Mouse (Mus musculus): Measurements from ENCODE around the gene Spata1. TPM values are rescaled to one million over a fixed set of nuclear protein-coding genes. Genes with fewer than 3 reads are reported as not detected.
A peak's percentile ranks its signal among the peaks of the same experiment; 100 is the strongest.

Spata1 gene
- total RNA-seq, 2 experiments from 2014 or later, result 2.7 to 3.6 TPM

DNA sequence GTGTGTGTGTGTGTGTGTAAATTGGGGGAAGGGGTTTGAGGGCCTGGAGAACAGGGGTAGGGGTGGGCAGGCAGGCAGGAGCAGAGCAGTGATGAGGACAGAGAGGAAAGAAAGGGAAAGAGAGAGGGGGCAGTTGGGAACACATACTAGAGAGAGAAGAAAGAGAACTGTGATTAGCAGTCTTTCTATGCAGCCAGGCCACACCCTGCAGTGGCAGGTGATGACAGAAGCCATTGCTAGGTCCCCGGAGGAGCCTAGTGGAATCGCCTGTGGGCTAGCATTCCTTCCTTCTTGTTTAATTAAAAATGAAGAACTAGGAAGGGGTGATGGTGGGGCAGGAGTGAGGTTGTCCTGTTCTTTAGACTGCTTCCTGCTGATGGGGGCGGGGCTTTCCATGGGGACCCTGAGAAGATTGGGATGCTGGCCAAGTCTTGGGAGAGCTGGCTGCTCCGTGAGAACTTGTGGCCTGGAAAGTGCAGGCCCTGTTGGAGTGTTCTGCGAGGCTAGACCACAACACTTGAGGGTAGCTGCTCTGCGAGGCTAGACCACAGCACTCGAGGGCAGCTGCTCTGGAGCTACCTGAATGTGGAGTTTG lies 75.2 kb downstream of the Spata1 start:
- no peak for DNase-seq
- intact Hi-C loops (cut with DNase I), result no loop called here

DNA sequence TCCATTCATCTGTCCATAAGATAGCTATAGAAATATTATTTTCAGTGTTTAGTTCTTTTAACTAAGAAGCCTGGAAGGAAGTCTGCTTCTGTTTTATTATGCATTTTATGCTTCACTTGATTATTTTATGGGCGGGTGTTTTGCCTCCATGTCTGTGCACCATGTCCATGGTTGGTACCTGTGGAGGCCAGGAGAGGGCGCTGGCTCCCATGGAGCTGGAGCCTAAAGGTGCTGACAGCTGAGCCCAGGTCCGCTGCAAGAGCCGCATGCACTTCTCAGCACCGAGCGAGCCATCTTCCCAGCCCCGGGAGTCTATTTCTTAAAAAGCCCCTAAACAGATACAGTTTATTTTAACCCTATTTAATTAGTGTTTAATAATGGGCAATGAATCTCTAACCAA lies 75.8 kb downstream of the Spata1 start:
- intact Hi-C loops (cut with DNase I), result no loop called here
- DNase-seq, result no peak

DNA sequence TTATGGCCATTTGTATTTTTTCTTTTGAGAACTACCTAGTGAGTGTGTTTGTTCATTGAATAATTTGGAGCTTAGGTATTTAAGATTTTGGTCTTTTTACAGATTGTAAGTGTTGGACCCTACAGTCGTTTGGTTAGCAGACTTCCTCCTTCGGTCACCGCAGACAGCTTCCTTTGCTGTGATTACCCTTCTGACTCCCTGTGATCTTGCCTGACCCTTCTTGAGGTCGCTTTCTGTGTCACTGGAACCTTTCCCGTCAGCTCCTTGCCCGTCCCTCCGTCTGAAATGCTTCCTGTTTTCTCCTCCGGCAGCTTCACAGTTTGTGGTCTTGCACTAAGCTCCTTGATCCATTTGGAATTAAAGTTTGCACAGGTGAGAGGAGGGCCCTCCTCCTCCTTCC lies 77.8 kb downstream of the Spata1 start:
- DNase-seq, result no peak
- intact Hi-C loops (cut with DNase I), result no loop called here

DNA sequence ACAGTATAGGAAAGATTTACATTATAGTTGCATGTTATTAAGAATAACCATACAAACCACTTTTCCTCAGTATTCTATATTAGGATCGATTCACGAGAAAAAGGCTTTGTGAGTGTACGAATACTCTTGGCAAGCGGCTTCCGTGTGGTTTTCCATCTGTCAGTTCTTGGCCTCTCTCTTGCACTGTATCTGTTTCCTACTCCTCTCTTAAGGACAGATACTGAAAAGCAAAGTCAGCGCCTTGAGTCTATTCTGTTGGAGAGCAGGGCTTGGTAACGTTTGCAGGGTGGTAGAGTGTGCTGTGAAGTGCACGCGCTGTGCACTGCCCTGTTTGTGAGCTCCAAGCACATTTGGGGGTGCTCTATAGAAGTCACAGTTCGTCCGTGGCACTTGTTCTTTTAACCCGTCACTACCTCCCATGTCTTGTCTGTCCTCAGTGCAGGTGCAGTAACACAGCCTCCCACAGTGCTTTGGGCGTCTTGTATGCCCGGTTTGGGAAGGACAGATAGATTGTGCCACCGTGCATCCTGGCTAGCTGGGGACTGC lies 79.5 kb downstream of the Spata1 start:
- no peak for DNase-seq
- intact Hi-C loops (cut with DNase I), result no loop called here

DNA sequence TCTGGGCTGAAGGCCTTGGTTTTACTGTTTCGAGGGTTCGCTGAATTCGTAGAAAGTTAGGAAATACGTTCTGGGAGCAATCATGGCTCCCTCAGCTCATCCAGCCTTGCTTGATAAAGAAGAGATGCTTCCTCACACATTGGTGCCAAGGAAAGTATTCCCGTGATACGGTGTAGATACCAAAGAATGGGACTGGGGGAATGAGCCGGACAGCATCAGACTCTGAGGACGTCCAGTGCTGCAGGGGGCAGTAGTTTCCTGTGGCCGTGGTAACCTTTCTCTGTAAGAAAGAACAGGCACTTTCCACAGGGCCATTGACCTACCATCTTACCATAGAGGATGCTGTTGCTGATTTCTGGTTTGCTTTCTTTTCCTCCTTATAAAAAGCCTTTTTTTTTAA lies 80.0 kb downstream of the Spata1 start:
- intact Hi-C loops (cut with DNase I), result no loop called here
- DNase-seq, result no peak

DNA sequence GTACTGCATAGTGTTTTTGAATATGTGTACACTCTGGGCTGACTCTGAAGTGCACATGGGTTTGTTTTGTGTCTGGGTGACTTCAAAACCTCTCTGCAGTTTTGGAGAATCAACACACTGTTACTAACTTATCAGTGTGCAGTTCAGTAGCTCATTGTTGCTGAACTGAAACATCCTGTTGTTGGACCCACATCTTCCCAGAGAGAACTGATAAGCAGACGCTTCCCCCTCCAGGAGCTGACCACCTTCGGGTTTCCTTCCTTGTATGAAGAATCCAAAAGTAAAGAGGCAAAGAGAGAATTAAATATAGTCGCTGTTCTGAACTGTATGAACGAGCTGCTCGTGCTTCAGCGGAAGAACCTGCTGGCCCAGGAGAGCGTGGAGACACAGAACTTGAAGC lies 80.7 kb downstream of the Spata1 start:
- intact Hi-C loops (cut with DNase I), result no loop called here

DNA sequence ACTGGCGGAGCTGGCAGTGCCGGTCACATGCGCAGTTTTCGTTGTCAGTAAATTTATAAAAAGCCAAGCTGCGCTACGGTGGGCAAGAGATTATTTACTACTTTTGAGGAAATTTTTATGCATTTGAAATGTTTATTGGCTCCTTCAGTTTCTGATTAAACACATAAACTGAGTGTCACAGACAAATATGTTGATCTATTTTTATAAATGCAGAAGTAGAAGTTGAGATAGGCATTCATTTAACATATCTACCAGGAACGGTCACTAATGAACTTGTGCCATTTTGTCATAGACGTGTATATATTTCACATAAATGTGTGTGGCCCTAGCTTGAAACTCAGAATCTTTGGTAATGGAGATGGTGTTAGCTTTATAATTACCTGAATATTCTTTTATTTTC lies 81.7 kb downstream of the Spata1 start:
- intact Hi-C loops (cut with DNase I), result no loop called here
- DNase-seq, result no peak

More for the DNA sequence above, 80.7 kb downstream of the Spata1 start:
- DNase-seq, result no peak

DNA sequence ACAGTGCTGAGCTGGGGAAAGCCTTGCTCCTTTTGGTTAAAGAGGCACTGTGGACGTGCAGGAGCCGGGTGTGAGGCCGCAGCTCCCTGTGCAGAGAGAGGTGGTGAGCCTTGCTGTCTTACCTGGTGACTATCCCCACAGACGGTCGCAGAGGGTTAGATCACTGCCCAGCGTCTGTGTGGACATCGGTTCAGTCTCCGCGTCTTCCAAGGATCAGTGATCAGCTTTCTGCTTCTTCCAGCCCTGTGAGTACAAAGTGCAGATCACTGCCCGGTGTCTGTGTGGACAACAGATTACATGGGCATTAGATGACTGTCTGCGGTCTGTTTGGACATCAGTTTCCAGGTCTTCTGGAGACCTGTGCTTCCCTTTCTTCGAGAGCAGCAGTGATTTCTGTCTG lies 85.0 kb downstream of the Spata1 start:
- intact Hi-C loops (cut with DNase I), result no loop called here
- no peak for DNase-seq

DNA sequence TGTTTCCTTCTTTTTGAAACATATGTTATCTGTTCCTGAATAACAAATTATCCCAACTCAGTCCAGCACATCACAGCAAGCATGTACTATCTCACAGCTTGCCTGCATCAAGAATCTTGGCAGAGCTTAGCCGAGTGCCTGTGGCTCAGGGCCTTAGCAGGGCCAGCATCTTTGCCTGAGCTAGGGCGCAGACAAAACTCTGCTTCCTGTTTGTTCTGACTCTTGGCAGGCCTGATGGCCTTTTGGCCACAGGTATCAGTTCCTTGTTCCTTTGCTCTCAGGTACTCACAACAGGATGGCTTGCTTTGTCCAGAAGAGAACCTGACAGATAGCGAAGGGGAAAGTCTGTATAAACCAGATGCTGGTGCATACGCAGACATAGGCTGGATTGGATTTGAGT lies 85.6 kb downstream of the Spata1 start:
- peak; percentile 14 to 52 for DNase-seq
- intact Hi-C loops (cut with DNase I), result no loop called here

DNA sequence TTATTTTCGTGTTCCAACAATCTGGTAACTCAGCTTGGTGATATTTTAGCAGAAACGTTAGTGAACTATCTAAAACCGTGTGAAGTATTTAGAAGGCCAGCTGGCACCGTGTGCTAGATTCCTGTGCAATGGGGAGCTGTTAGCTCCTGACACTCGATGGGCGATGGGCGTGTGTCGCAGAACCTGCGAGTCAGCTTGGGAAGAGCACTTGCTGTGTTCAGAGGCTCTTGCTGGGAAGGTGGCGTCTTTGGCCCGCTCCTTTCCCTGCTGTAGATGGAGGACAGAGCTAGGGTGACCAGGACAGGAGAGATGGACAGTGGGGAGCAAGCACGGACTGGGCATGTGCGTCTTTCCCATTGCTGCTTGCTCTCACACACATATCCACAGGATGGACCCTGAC lies 86.5 kb downstream of the Spata1 start:
- intact Hi-C loops (cut with DNase I), result no loop called here
- no peak for DNase-seq

DNA sequence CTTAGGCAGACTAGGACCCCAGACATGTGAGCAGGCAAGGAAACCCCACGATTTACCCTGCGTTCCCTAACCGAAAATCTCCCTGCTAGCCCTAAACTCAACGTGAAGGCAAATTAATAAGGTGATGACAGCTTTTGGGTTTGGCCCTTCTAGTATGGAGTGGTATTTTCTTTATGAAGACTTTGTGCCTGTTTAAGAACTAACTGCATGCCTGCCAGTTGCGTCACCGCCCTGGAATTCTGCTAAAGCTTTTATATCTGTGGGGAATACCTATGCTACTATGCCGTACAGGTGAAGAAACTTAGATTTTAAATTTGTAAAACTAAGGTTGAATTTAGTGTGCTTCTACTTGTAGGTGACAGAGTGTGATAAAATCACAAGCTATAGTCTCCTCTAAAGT lies 87.1 kb downstream of the Spata1 start:
- no peak for DNase-seq
- intact Hi-C loops (cut with DNase I), result no loop called here

DNA sequence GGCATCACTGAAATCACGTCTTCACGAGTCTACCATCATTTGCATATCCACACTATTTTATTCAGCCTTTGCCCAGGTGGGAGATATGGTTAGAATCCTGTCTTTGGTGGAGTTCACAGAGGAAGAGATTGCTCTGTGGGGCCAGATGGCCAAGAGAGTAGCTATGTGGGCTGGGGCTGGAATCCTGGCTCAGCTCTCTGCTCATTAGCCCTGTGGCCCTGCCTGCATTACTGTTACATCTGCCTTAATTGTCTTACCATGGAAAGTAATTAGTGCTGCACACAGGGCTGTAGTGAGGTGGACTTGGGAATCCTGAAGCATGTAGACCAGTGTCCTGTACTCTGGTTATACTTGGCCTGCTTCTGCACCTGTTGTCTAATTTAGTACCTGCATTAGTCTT lies 87.5 kb downstream of the Spata1 start:
- intact Hi-C loops (cut with DNase I), result no loop called here
- no peak for DNase-seq

DNA sequence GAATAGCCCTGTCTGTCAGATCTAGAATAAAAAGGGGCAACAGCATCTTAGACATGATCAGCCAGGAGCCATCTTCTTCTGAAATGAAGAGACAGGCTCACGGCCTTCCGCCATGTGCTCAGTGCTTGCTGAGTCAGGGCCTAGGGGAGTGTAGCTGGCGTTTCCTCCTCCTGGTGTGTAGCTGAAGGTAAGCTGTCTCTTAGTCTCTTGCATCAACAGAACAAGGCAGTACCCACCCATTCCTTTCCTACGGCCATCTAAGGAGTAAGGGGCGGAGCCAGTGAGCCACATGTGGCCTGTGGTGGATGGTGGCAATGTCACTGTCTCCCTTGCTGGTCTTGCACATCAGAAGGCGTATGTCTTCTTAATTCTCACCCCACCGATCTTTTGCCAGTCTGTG lies 89.4 kb downstream of the Spata1 start:
- intact Hi-C loops (cut with DNase I), result no loop called here

More for the DNA sequence above, 89.4 kb downstream of the Spata1 start:
- DNase-seq, result no peak

Other genes with a start within 250 kb of the Spata1 start
- 10 to 100 TPM in 1 of 2 experiments, 1 to 10 TPM in 1; 8.9 to 11.0 TPM for gene Ssx2ip, start 95.1 kb downstream of the Spata1 start, total RNA-seq (2021)
- gene Ctbs, start 50.0 kb downstream of the Spata1 start, total RNA-seq (2021), result 1 to 10 TPM; 4.0 to 4.7 TPM
- 100 to 1,000 TPM; 201 to 215 TPM for gene Gng5, start 54 bp upstream of the Spata1 start, total RNA-seq (2021)
- gene Rpf1, start 21.7 kb upstream of the Spata1 start, total RNA-seq (2021), result 10 to 100 TPM; 13.6 to 14.4 TPM
- gene Uox, start 70.7 kb upstream of the Spata1 start, total RNA-seq (2021), result not detected
- gene Dnase2b, start 115.8 kb upstream of the Spata1 start, total RNA-seq (2021), result not detected
- gene 4930503B20Rik, start 151.6 kb upstream of the Spata1 start, total RNA-seq (2021), result under 1 TPM in 1 of 2 experiments, not detected in 1; 0.15 TPM
- gene Samd13, start 185.8 kb upstream of the Spata1 start, total RNA-seq (2021), result 1 to 10 TPM; 1.4 to 2.6 TPM

Measured in heart, postnatal 14 days (tissue).